Mouse (Mus musculus) stomach, embryonic 16.5 days (tissue): ENCODE measurements around the gene Nxpe5. TPM values are rescaled to one million over a fixed set of nuclear protein-coding genes. Genes with fewer than 3 reads are reported as not detected.

Source experiments
- ATAC-seq: fragments of 200-750 bp; cut with Nextera tagmentation; 2 replicates; pipeline ENCODE4 v1.8.0; 2017; ENCODE audit warnings: moderate number of reproducible peaks, moderate TSS enrichment; ENCODE audit not compliant: insufficient read depth, low FRiP score
- H3K27ac ChIP-seq: fragments of 300-500 bp; sonication (generic); 2 replicates; pipeline ENCODE4 v1.5.1; 2014; ENCODE audit warnings: low read length
- H3K27me3 ChIP-seq: fragments of 300-500 bp; sonication (generic); 2 replicates; pipeline ENCODE4 v1.6.1; 2014; ENCODE audit warnings: low read length, control low read depth, mixed read lengths; ENCODE audit not compliant: control insufficient read depth, insufficient read depth
- H3K36me3 ChIP-seq: fragments of 300-500 bp; sonication (generic); 2 replicates; pipeline ENCODE4 v1.6.1; 2014; ENCODE audit warnings: low read length; ENCODE audit not compliant: control insufficient read depth, insufficient read depth
- H3K4me1 ChIP-seq: fragments of 300-500 bp; sonication (generic); 2 replicates; pipeline ENCODE4 v1.6.1; 2014; ENCODE audit warnings: low read length, control low read depth, mixed read lengths; ENCODE audit not compliant: control insufficient read depth, insufficient read depth
- H3K4me2 ChIP-seq: fragments of 300-500 bp; sonication (generic); 2 replicates; pipeline ENCODE4 v1.6.1; 2014; ENCODE audit warnings: low read depth, low read length, mixed read lengths
- H3K4me3 ChIP-seq: fragments of 300-500 bp; sonication (generic); replicated peaks from 2 replicates; pipeline ENCODE4 v1.5.1; 2014; ENCODE audit warnings: mild to moderate bottlenecking, low read length
- H3K9ac ChIP-seq: fragments of 300-500 bp; sonication (generic); 2 replicates; pipeline ENCODE4 v1.6.1; 2014; ENCODE audit warnings: low read length
- H3K9me3 ChIP-seq: fragments of 300-500 bp; sonication (generic); replicated peaks from 2 replicates; pipeline ENCODE4 v1.6.1; 2016; ENCODE audit warnings: low read length, control low read depth; ENCODE audit not compliant: control insufficient read depth
- WGBS: fragments of 180-500 bp; shearing (Covaris S2); extraction: QIAGEN DNeasy Blood & Tissue Kit; methylation state at CpG from one replicate; pipeline ENCODE4 v1.1.7; 2014; 5-methylcytosine and 5-hydroxymethylcytosine counted together
- polyA plus RNA-seq: library from polyadenylated mRNA; unstranded; fragments of >200 nt; fragmentation: Nextera tagmentation; extraction: Ambion mirVana; gene quantifications from 2 replicates; pipeline ENCODE4 v1.2.1, GENCODE M21; 2015

The Nxpe5 gene
- polyA plus RNA-seq, 1 experiment from 2014 or later, result 0.06 TPM

DNA sequence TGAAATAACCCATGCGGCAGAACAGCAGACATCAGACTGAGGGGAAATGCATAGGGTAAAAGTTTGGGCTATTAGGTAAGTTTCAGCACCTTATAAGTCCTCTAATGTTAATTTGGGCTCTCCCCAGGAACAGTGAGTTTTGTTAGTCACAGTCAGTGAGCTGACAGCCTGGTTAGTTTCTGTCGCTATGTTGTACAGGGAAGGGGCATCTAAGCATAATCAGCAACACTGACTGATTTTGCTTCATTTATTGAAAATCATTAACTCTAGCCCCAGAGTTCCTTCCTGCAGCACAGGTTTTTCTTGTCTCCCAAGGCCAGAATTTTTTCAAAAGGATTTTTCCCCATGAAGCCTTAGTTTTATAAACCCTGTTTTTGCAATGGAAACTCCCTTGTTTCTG is 8.1 kb downstream of the Nxpe5 start:
- Histone ChIP-seq H3K4me2 (no peak overlapping the region), H3K4me3 (no peak overlapping the region), H3K27me3 (no peaks in the 10 kb centered on the region), H3K4me1 (no peaks in the 10 kb centered on the region), H3K36me3 (no peaks in the 10 kb centered on the region), H3K9me3 (no peaks in the 10 kb centered on the region), H3K9ac (no peak overlapping the region), H3K27ac (no peak overlapping the region)
- no peak for ATAC-seq
- 71% methylated on average over 2 of the region's 2 CpGs for WGBS

DNA sequence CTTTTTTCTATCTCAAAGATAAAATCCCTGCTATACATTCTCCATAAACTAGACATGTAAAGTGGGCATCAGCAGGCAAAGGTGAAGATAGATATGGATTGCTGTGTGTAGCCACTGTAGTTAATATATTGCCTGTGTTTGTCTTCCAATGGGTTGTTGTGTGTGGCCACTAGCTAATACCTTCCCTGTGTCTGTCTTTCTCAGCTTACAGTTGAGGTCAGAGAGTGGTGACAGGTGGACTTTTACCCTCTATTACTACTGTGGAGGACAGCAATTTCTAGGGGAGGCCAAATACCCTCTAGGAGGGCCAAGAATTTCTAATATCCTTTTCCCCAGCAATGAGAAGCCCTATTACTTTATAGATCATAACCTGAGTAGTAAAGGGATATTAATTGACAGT is 8.5 kb downstream of the Nxpe5 start:
- ATAC-seq, result no peak
- Histone ChIP-seq H3K4me2 (no peak overlapping the region), H3K9me3 (no peaks in the 10 kb centered on the region), H3K27me3 (no peaks in the 10 kb centered on the region), H3K4me1 (no peaks in the 10 kb centered on the region), H3K4me3 (no peak overlapping the region), H3K9ac (no peak overlapping the region), H3K27ac (no peak overlapping the region), H3K36me3 (no peaks in the 10 kb centered on the region)

DNA sequence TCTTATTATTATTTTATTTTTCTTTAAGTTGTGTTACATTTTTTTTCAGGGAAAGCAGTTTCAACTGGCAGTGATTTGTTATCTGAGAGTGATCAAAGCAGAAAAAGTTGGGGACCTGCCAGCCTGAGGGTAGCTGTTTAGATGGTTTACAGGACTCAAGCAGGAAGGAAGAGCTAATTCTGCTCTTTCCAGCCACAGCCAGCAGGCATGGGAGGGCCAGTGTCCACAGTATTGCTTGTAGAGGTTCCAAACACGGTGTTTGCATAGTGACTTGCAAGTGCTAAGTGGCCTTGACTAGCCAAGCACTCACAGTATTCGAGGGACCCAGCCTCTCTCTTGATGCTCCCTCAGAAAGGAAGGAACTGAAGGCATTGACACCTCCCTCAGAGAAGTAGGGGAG is 15.8 kb downstream of the Nxpe5 start:
- H3K27me3 ChIP-seq, result no peaks in the 10 kb centered on the region
- no peak overlapping the region for H3K9ac ChIP-seq
- WGBS, result 10% methylated on average over 2 of the region's 2 CpGs
- no peak for ATAC-seq
- no peaks in the 10 kb centered on the region for H3K9me3 ChIP-seq
- no peaks in the 10 kb centered on the region for H3K4me1 ChIP-seq
- H3K36me3 ChIP-seq, result no peaks in the 10 kb centered on the region
- no peak overlapping the region for H3K4me3 ChIP-seq
- H3K27ac ChIP-seq, result no peak overlapping the region
- no peak overlapping the region for H3K4me2 ChIP-seq

DNA sequence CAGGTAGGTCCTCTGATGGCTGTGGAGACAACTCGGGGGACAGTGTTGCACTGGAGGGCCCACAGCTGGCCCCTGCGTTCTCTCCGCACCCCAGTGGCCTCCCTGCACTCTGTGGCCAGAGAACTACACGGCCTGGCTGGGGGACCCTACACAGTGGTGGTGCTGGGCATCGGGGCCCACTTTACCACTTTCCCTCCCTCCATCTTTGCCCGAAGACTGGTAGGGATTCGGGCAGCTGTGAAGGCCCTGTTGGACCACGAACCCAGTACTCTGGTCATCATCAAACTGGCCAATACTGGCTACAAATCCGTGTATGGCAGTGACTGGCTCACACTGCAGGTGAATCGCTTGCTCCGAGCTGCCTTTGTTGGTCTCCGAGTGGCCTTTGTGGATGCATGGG is 25.4 kb downstream of the Nxpe5 start:
- Histone ChIP-seq H3K4me2 (no peak overlapping the region), H3K4me3 (no peak overlapping the region), H3K4me1 (peaks cover 5% of the 10 kb centered on the region), H3K27ac (no peak overlapping the region), H3K9me3 (no peaks in the 10 kb centered on the region), H3K36me3 (no peaks in the 10 kb centered on the region), H3K27me3 (no peaks in the 10 kb centered on the region), H3K9ac (no peak overlapping the region)
- ATAC-seq, result no peak
- WGBS, result 83% methylated on average over 12 of the region's 12 CpGs

DNA sequence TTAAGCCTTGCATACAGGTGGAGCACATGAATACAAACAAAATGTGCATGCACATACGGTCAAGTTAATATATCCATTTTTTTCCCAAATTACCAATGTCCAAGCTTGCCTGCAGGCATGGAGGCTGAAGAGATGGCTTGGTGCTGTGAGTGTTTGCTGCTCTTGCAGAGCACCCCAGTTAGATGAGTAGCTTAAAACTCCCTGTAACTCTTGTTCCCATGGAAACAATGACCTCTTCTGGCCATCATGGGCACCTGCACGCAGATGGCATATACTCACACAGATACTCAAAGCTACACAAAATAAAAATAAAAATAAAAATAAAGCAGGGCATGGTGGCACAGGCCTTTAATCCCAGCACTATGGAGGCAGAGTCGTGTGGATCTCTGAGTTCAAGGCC is 27.4 kb downstream of the Nxpe5 start:
- no peak overlapping the region for H3K4me3 ChIP-seq
- peaks cover 9% of the 10 kb centered on the region for H3K4me1 ChIP-seq
- 91% methylated on average over 3 of the region's 3 CpGs for WGBS
- no peaks in the 10 kb centered on the region for H3K9me3 ChIP-seq
- H3K9ac ChIP-seq, result no peak overlapping the region
- no peak overlapping the region for H3K27ac ChIP-seq
- no peak overlapping the region for H3K4me2 ChIP-seq
- no peak for ATAC-seq
- H3K36me3 ChIP-seq, result no peaks in the 10 kb centered on the region
- H3K27me3 ChIP-seq, result no peaks in the 10 kb centered on the region

DNA sequence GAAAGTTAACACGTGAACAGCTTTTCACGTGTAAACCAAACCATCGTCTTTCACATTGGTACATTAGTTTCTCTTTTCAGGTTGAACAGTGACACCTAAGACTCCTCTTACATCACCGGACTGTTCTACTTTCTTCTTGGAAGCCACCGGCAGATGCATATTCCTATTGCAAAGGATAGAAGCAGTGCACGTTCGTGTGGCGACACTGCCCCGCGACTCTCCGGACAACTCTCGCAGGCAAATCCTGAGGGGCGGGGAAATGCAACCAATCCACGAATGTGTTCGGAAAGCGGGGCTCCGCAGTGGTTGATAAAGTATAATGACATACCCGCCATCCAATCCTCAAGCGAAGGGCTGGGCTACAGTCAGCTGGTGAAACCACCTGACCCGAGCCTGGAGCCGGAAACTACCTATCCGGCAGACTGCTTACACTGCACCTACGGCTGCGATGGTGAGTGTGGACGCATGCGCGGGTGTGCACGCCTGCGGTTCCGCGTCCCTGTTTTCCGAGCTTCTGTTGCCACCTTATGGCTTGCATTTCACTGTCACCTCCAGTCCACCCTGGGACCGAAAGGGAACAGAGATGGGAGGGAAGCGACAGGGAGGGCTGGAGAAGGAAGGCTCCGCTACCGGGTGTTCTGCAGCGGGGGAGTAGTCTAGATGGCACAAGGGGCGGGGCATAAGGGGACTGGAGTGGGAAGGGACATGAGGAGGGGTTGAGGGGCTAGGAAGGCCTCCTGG is 29.8 kb downstream of the Nxpe5 start, which contains the start of gene Lamtor4:
Lamtor4 (plus strand) TSS at position 130 of the 741 bp plus-strand sequence.
- peak within 1 kb of the TSS; percentile 88 for H3K27ac ChIP-seq
- H3K36me3 ChIP-seq, result no peaks in the 10 kb centered on the region
- H3K4me1 ChIP-seq, result peaks cover 9% of the 10 kb centered on the region
- H3K4me2 ChIP-seq, result peak within 1 kb of the TSS; percentile 57
- no peaks in the 10 kb centered on the region for H3K27me3 ChIP-seq
- peak; percentile 100 for ATAC-seq
- peak within 1 kb of the TSS; percentile 79 for H3K4me3 ChIP-seq
- under 1% methylated on average over 38 of the region's 38 CpGs for WGBS
- no peaks in the 10 kb centered on the region for H3K9me3 ChIP-seq
- H3K9ac ChIP-seq, result peak within 1 kb of the TSS; percentile 83

DNA sequence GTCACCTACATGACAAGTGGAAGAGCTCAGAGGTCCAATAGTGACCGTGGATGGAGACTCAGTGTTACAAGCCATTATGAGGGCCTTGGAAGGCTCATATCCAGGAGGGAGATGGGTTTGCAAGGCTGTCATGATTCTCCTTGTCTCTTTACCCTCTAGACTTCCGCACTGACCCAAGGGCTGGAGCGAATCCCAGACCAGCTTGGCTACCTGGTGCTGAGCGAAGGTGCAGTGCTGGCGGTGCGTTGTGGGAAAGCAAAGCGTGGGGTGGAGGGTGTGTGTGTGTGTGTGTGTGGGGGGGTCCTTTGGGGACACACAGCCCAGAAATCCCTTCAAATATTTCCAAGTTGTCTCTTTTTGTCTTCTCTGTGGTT is 30.4 kb downstream of the Nxpe5 start:
- Histone ChIP-seq H3K9me3 (no peaks in the 10 kb centered on the region), H3K4me2 (peak overlapping the region; percentile 57), H3K27me3 (no peaks in the 10 kb centered on the region), H3K27ac (peak overlapping the region; percentile 88), H3K36me3 (no peaks in the 10 kb centered on the region), H3K4me3 (peak overlapping the region; percentile 79), H3K9ac (peak overlapping the region; percentile 83), H3K4me1 (peaks cover 9% of the 10 kb centered on the region)
- no peak; the same call in 1 of the 2 replicates for ATAC-seq
- WGBS, result 10% methylated on average over 7 of the region's 7 CpGs

DNA sequence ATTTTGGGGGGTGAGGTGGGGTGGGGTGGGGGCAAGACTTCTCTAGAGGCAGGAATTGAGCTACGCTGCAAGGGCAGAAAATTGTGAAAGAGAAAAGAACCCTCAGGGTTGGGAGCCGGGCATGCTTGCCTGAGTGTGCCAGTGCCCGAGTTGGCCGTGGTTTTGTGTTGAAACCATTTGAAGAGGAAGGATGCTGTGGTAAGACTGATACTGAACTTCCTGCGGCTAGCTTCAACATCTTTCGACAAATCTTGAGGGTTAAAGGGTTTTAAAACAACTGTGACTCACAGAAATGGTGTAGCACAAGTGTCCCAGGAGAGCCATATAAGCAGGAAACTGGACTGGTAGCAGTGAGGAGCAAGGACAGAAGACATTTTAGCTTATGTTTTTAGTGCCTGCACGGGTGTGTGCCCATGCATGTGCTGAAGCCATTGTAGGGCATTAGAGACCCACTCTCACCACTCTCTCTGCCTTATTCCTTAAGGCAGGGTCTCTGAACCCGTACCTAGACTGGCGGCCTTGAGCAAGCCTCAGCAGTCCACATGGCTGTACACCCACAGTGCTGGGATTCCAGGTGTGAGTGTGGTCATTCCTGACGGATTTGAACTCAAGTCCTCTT is 31.4 kb downstream of the Nxpe5 start:
- H3K4me3 ChIP-seq, result no peak overlapping the region
- H3K9ac ChIP-seq, result no peak overlapping the region
- no peaks in the 10 kb centered on the region for H3K9me3 ChIP-seq
- no peak for ATAC-seq
- no peaks in the 10 kb centered on the region for H3K27me3 ChIP-seq
- peaks cover 8% of the 10 kb centered on the region for H3K36me3 ChIP-seq
- H3K4me1 ChIP-seq, result peaks cover 9% of the 10 kb centered on the region
- 83% methylated on average over 10 of the region's 10 CpGs for WGBS
- H3K27ac ChIP-seq, result no peak overlapping the region
- no peak overlapping the region for H3K4me2 ChIP-seq

DNA sequence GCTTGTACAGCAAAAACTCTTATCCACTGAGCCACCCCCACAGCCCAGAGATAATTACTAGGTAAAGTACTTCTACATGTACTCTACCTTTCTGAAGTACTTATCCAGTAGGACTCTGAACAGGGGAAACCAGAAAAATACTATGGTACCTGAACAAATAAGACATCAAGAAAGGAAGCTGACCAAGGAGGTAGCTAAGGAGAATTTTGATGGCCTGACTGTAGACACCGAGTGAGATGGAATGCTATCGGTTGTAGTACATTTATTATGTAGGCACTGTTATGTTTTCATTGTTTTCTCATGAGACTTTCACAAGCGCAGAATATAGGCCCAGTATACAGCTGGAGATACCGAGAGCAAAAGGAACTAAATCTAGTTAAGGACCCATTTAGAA is 31.9 kb downstream of the Nxpe5 start:
- Histone ChIP-seq H3K27me3 (no peaks in the 10 kb centered on the region), H3K9ac (no peak overlapping the region), H3K27ac (no peak overlapping the region), H3K36me3 (peaks cover 8% of the 10 kb centered on the region), H3K4me3 (no peak overlapping the region), H3K4me1 (peaks cover 14% of the 10 kb centered on the region), H3K9me3 (no peaks in the 10 kb centered on the region), H3K4me2 (no peak overlapping the region)
- 92% methylated on average over 4 of the region's 4 CpGs for WGBS
- no peak for ATAC-seq
